Mouse (Mus musculus) myocyte (in vitro differentiated cells): Measurements from ENCODE around the gene Fndc10.
A peak's percentile ranks its signal among the peaks of the same experiment; 100 is the strongest.

Source experiments
- POLR2AphosphoS2 ChIP-seq: IDR thresholded peaks from one replicate; pipeline ENCODE4 v1.6.1; 2011; ENCODE audit warnings: low read depth, control low read depth; ENCODE audit not compliant: insufficient read length
- USF1 ChIP-seq: IDR thresholded peaks from one replicate; pipeline ENCODE4 v1.6.1; 2011; ENCODE audit warnings: low read depth, mild to moderate bottlenecking, control low read depth, moderate library complexity

DNA sequence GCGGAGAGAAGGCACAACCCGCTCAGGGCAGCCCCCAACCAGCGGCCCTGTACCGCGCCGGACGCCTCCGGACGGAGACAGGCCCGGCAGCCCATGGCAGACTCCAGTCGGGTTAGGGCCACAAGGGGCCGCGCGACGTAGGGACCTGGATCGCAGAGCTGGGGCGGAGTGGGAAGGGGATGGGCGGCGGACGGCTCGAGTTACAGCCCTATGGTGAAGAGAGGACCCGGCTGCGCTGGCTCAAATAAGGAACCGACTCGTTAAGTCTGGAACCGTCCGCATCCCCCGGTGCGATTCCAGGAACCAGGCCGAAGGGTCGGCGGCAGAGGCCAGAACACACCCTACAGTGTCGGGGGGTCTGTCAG is 41.1 kb upstream of the Fndc10 start, which contains the start of gene Mmp23:
- TF ChIP-seq USF1: no peak
- peak; percentile 26 for TF ChIP-seq POLR2AphosphoS2
